Mouse (Mus musculus) heart, embryonic 10.5 days (tissue): Measurements from ENCODE around the gene Epha3. TPM values are rescaled to one million over a fixed set of nuclear protein-coding genes. Genes with fewer than 3 reads are reported as not detected.

Source experiments
- DNase-seq: peaks from one replicate; pipeline ENCODE4 v3.0.0-alpha.2; 2017; ENCODE audit warnings: low spot score
- H3K27ac ChIP-seq: fragments of 300-500 bp; sonication (generic); 2 replicates; pipeline ENCODE4 v1.5.1; 2016; ENCODE audit warnings: mild to moderate bottlenecking
- H3K27me3 ChIP-seq: fragments of 300-500 bp; sonication (generic); 2 replicates; pipeline ENCODE4 v1.6.1; 2016; ENCODE audit warnings: mild to moderate bottlenecking; ENCODE audit not compliant: poor library complexity, insufficient read depth, severe bottlenecking
- H3K36me3 ChIP-seq: fragments of 300-500 bp; sonication (generic); 2 replicates; pipeline ENCODE4 v1.6.1; 2016; ENCODE audit warnings: mild to moderate bottlenecking, moderate library complexity
- H3K4me1 ChIP-seq: fragments of 300-500 bp; sonication (generic); 2 replicates; pipeline ENCODE4 v1.6.1; 2016; ENCODE audit warnings: mild to moderate bottlenecking
- H3K4me3 ChIP-seq: fragments of 300-500 bp; sonication (generic); 2 replicates; pipeline ENCODE4 v1.5.1; 2016; ENCODE audit warnings: mild to moderate bottlenecking, moderate library complexity
- H3K9me3 ChIP-seq: fragments of 300-500 bp; sonication (generic); 2 replicates; pipeline ENCODE4 v1.6.1; 2016; ENCODE audit warnings: mild to moderate bottlenecking, moderate library complexity
- WGBS: fragments of 180-500 bp; shearing (Covaris S2); methylation state at CpG from one replicate; pipeline ENCODE4 v1.1.7; 2016; 5-methylcytosine and 5-hydroxymethylcytosine counted together
- polyA plus RNA-seq: library from polyadenylated mRNA; unstranded; fragments of >200 nt; fragmentation: Nextera tagmentation; extraction: Ambion mirVana; gene quantifications from 2 replicates; pipeline ENCODE4 v1.2.1, GENCODE M21; 2016

The Epha3 gene
- polyA plus RNA-seq, 1 experiment from 2014 or later, result 20.4 TPM

DNA sequence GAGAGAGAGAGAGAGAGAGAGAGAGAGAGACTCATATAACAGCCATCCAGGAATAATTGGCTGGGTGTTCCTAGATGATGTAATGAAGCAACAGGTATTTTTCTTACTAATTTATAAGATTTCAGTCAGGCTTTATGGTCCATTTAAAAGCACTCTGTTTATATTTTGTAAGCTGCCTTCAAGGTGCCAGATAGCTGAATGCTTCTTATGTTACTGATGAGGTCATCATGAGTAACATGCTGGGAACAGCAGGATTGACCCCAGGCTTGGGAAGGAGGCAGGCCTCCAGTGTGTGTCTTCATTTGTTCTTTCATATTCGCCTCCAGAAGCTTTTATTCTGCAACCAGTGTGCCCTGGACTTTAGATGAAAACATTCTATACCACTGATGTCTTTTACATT, 189.5 kb downstream of the Epha3 start:
- WGBS, result 55% methylated on average over 1 of the region's 1 CpGs
- Histone ChIP-seq H3K4me3 (no peak overlapping the region), H3K36me3 (no peaks in the 10 kb centered on the region), H3K9me3 (no peaks in the 10 kb centered on the region), H3K27me3 (no peaks in the 10 kb centered on the region), H3K27ac (no peak overlapping the region), H3K4me1 (0 out of 2 replicates have a peak, but pooled peaks cover 2% of the 10 kb centered on the region)
- DNase-seq, result no peak

DNA sequence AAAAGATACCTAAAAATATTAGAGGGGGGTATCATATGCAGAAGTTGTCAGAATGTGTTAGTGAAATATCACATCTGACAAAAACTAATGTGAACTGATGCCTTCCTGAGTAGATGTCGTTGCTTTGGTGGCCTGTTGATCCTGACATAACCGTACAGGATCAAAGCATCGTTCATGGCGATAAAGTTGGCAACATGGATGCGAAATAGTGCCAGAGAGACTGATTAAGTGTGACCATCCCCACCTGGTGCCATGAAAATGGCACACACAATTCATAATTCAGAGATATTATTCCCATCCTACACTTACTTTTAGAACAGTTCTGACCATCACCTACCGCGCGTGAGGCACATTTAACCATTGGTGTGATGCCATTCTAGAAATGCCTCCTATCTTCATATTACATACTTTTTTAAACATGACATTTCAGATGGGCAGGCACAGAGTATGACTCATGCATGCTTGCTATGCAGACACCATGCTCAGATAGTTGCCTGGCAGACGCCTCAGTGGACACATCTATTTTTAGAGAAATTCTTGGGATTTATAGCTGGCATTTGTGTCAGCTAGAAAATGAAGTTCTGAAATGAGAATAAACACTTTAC, 190.6 kb downstream of the Epha3 start:
- H3K4me1 ChIP-seq, result 0 out of 2 replicates have a peak, but pooled peaks cover 2% of the 10 kb centered on the region
- no peak overlapping the region for H3K4me3 ChIP-seq
- no peak for DNase-seq
- H3K27me3 ChIP-seq, result no peaks in the 10 kb centered on the region
- H3K9me3 ChIP-seq, result no peaks in the 10 kb centered on the region
- H3K36me3 ChIP-seq, result no peaks in the 10 kb centered on the region
- WGBS, result 83% methylated on average over 9 of the region's 9 CpGs
- no peak overlapping the region for H3K27ac ChIP-seq

DNA sequence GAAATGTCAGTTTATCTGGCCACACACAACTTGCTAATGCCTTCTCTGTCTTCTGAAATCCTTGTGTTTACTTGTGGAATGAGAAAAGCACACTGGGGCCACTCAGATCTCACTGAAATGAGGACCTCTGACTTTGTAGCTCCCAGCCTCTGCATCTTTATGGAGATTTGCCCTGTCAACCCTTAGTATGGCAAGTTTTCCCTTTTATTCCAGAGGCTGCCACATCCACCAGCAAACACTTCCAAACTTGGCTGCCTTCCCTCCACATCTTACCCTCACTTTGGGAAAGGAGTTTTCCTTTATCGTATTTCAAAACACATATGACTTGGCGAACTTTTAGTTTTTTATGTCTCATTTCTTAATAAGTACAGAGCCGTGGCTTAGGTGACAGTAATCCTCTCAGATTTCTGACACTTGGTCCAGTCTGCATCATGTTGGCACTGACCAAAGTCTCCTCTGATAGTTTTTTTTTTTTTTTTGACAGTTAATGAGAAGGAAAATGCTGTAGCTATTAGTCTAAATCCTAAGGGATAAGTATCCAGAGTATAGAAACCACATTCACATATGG, 198.0 kb downstream of the Epha3 start:
- Histone ChIP-seq H3K27ac (no peak overlapping the region), H3K4me3 (no peak overlapping the region)
- WGBS, result 83% methylated on average over 3 of the region's 3 CpGs

DNA sequence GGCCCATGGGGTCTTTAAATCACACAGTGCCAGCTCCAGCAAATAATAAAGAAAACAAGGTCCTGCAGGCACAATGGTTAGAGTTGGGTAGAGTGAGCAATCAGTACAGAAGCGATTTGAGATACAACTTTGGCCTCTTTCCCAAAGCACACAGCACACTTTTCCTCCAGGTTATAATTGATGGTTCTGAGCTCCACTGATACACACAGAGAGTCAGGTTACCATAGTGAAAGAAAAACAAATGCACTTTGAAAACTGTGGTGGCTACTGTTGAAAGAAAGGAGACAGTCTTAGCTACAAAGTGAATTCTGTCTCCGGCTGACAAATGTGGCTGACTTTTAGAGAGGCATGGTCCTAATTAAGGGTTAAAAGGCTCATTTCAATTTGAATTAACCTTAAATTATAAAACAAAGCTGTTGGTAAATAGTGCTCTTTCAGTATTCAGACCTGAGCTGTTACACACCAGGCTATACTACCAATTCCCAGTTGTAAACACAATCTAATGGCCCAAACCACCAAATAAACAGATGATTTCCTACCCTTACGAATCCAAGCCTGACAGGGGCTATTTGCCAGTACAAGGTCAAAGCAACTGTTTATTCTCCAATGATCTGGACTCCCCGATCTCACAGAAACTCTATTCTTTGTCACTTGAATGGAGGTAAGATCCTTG, 205.5 kb downstream of the Epha3 start:
- no peaks in the 10 kb centered on the region for H3K4me1 ChIP-seq
- H3K9me3 ChIP-seq, result no peaks in the 10 kb centered on the region
- no peak overlapping the region for H3K4me3 ChIP-seq
- no peak overlapping the region for H3K27ac ChIP-seq
- H3K27me3 ChIP-seq, result no peaks in the 10 kb centered on the region
- no peak for DNase-seq
- H3K36me3 ChIP-seq, result no peaks in the 10 kb centered on the region
- 42% methylated on average over 4 of the region's 4 CpGs for WGBS

More for the DNA sequence above, 198.0 kb downstream of the Epha3 start:
- H3K9me3 ChIP-seq, result no peaks in the 10 kb centered on the region
- no peaks in the 10 kb centered on the region for H3K27me3 ChIP-seq
- DNase-seq, result no peak
- H3K36me3 ChIP-seq, result no peaks in the 10 kb centered on the region
- no peaks in the 10 kb centered on the region for H3K4me1 ChIP-seq

DNA sequence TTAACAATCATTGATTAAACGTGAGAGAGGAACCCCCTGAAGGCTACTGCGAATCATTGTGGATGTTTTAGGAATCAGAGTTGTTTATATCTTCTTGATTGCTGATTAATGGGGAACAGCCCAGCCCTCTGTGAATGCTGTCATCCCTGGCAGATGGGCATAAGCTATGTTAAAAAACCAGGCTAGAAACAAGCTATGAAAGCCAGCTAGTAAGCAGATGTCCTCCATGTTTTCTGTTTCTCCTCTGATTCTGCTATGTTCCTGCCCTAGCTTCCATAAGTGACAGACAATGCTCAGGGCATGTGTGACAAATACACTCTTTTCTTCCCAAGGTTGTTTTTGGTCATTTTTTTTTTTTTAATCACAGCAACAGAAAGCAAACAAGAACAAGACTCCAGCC, 206.2 kb downstream of the Epha3 start:
- DNase-seq, result no peak
- no peaks in the 10 kb centered on the region for H3K27me3 ChIP-seq
- 64% methylated on average over 2 of the region's 2 CpGs for WGBS
- H3K4me3 ChIP-seq, result no peak overlapping the region
- H3K4me1 ChIP-seq, result no peaks in the 10 kb centered on the region
- no peaks in the 10 kb centered on the region for H3K36me3 ChIP-seq
- H3K9me3 ChIP-seq, result no peaks in the 10 kb centered on the region
- H3K27ac ChIP-seq, result no peak overlapping the region

DNA sequence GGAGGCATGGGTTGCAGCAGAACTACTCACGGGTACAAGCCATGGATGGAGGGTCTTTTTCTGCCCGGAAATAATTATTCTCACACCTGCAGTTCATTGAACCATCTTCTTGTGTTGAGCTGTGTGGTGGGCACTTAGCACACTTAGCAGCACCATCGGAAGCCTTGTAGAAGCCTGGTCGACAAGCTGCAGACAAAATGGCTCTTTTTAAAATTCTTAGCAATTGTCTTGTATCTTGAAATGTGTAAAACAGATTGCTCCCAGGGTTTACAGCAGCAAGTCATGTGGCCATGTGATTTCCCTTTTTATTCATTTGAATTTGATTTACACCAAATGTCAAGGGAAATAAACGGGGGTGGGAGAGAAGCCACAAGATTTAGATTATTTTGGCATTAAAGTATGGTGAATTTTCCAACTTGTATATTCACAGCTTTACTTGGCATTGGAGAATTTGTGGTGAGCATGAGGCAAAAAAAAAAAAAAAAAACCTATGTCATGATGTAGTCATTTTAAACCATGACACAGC, 210.5 kb downstream of the Epha3 start:
- H3K4me1 ChIP-seq, result no peaks in the 10 kb centered on the region
- H3K4me3 ChIP-seq, result no peak overlapping the region
- no peaks in the 10 kb centered on the region for H3K27me3 ChIP-seq
- WGBS, result 85% methylated on average over 5 of the region's 5 CpGs
- H3K9me3 ChIP-seq, result no peaks in the 10 kb centered on the region
- no peaks in the 10 kb centered on the region for H3K36me3 ChIP-seq
- H3K27ac ChIP-seq, result no peak overlapping the region
- DNase-seq, result no peak

DNA sequence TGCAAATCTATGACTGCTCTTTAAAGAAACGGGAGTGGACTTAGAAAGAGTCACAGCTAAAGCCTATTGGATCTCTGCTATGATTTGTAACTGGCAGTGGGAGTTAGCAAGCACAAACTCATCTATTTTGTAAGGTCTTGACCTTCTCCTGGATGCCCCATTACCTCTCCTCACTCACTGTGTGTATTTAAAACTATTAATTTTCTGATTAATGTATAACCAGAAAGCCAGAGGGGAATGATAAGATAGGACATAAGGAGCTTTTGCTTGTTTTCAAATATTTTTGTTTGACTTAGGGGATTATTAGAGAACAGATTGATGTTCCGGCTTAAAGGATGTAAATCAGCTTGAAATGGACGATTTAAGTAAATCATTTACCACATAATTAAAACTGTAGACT, 213.2 kb downstream of the Epha3 start:
- DNase-seq, result no peak
- Histone ChIP-seq H3K36me3 (no peaks in the 10 kb centered on the region), H3K4me1 (no peaks in the 10 kb centered on the region), H3K4me3 (no peak overlapping the region), H3K27me3 (no peaks in the 10 kb centered on the region), H3K9me3 (no peaks in the 10 kb centered on the region), H3K27ac (no peak overlapping the region)
- 86% methylated on average over 3 of the region's 3 CpGs for WGBS

DNA sequence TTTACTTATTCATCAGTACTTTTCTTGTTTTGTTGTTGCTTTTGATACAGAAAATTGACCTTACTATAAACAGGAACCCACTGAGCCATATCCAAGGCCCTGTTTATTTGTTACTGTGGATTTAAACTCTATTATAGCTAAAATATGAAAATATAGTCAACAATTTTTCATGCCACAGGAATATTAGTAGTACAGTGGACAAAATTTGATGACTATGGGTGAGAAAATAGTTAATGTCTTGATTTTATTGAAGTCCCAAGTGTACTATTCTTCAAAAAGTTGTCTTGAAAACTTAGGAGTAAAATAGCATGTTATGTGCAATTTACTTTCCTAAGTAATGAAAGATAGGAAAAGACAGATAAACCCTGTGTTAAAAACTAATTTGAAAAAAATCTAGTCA, 217.4 kb downstream of the Epha3 start:
- no peak overlapping the region for H3K4me3 ChIP-seq
- H3K36me3 ChIP-seq, result no peaks in the 10 kb centered on the region
- DNase-seq, result no peak
- H3K27me3 ChIP-seq, result no peaks in the 10 kb centered on the region
- no peaks in the 10 kb centered on the region for H3K9me3 ChIP-seq
- H3K4me1 ChIP-seq, result no peaks in the 10 kb centered on the region; the same call in 1 of the 2 replicates
- H3K27ac ChIP-seq, result no peak overlapping the region

DNA sequence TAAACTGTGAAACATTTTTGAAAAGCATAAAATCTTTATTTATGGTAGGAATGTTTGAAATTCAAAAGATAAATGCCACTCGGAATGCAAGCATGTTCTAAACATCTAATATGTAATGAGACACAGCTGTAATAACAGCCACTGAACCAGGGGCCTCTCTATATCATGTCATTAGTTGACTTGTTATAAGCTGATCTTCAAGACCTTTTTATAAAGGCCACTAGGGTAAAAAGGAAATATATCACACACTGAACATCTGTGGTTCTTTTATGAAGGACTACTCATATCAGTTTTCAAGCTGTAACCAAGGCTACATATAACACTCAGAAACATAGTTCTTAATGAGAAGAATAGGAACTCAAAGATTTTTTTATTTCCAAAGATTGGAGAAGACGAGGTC, 221.3 kb downstream of the Epha3 start:
- H3K27ac ChIP-seq, result no peak overlapping the region
- H3K27me3 ChIP-seq, result no peaks in the 10 kb centered on the region
- H3K4me3 ChIP-seq, result no peak overlapping the region
- H3K4me1 ChIP-seq, result no peaks in the 10 kb centered on the region; the same call in 1 of the 2 replicates
- WGBS, result 73% methylated on average over 2 of the region's 2 CpGs
- H3K9me3 ChIP-seq, result no peaks in the 10 kb centered on the region
- H3K36me3 ChIP-seq, result no peaks in the 10 kb centered on the region
- no peak for DNase-seq

DNA sequence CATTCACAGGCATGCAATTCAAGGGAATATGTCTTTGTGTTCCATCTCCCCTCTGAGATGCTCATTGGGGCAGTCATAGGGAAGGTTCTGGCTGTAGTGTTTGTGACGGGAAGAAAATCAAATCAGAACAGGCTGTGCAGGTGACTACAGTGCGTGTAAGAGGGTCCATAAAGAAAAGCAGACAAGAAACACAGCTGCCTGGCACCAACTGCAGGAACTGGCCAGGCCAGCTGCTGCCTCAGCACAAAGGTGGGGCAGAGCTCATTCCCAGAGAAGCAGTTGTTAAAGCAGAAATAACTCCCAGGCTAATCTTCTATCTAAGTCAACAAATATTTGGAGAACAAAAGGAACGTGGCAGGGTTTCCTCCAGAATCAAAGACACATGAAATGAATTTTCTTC, 222.4 kb downstream of the Epha3 start:
- no peak overlapping the region for H3K27ac ChIP-seq
- 56% methylated on average over 3 of the region's 3 CpGs for WGBS
- DNase-seq, result no peak

DNA sequence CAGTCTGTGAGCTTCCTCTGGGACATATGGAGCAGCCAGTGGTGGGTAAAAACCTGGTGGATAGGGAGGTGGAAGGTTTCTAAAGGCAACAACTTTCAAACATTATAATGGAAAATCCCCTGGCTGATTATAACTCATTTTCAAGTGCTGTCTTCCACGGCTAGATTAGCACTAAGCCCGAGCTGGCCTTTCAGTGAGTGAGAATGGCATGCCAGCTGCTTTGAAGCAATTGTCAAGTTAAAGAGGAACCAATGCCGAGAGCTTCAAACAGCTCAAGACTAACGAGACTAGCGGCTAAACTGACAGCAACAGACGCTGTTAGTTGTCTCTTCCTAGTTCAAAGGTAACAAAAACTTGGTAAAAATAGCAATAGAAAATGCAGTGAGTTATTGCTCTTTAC, 225.3 kb downstream of the Epha3 start:
- no peak overlapping the region for H3K27ac ChIP-seq
- no peaks in the 10 kb centered on the region; the same call in 1 of the 2 replicates for H3K4me1 ChIP-seq
- no peaks in the 10 kb centered on the region for H3K9me3 ChIP-seq
- H3K4me3 ChIP-seq, result no peak overlapping the region
- no peaks in the 10 kb centered on the region for H3K36me3 ChIP-seq
- H3K27me3 ChIP-seq, result no peaks in the 10 kb centered on the region
- WGBS, result 26% methylated on average over 6 of the region's 6 CpGs
- no peak for DNase-seq

More for the DNA sequence above, 222.4 kb downstream of the Epha3 start:
- Histone ChIP-seq H3K27me3 (no peaks in the 10 kb centered on the region), H3K4me3 (no peak overlapping the region), H3K36me3 (no peaks in the 10 kb centered on the region), H3K4me1 (no peaks in the 10 kb centered on the region; the same call in 1 of the 2 replicates), H3K9me3 (no peaks in the 10 kb centered on the region)

DNA sequence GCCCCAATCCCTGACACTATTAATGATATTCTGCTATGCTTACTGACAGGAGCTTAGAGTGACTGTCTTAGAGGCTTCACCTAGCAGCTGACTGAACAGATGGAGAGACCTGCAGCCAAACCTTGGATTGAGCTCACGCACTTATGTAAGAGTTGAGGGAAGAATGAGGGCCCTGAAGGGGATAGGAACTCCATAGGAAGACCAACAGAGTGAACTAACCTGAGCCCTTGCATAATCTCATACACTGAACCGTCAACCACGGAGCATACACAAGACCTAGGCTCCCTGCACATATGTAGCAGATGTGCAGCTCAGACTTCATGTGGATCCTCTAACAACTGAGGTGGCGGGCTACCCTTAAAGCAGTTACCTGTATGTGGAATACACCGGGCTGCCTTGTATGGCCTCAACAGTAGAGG, 230.2 kb downstream of the Epha3 start:
- WGBS, result 89% methylated on average over 5 of the region's 5 CpGs
- H3K4me3 ChIP-seq, result no peak overlapping the region
- no peaks in the 10 kb centered on the region for H3K9me3 ChIP-seq
- DNase-seq, result no peak
- no peak overlapping the region for H3K27ac ChIP-seq
- no peaks in the 10 kb centered on the region for H3K36me3 ChIP-seq
- H3K27me3 ChIP-seq, result no peaks in the 10 kb centered on the region
- H3K4me1 ChIP-seq, result no peaks in the 10 kb centered on the region

DNA sequence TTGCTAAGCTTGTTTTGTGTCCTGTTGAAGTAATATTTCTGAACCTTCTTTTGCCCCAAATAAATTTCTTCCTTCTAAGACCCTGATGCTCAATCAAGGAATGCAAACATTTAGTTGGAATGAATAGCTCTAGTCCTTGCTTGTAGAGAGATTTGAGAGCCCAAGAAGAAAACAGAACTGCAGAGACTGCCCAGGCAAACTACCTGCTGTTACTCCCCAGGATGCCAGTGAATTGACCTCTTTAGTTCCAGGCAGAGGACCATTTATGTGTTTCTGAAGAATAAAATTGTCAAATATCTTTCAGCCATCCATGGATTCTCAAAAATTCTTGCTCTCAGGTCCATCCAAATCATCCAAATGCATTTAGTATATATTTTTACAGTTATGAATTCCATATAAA, 238.7 kb downstream of the Epha3 start:
- Histone ChIP-seq H3K27ac (no peak overlapping the region), H3K4me3 (no peak overlapping the region), H3K9me3 (no peaks in the 10 kb centered on the region), H3K36me3 (no peaks in the 10 kb centered on the region), H3K4me1 (no peaks in the 10 kb centered on the region), H3K27me3 (no peaks in the 10 kb centered on the region)
- no peak for DNase-seq
